Mouse (Mus musculus): ENCODE measurements around the gene Ofcc1.

Ofcc1 gene

DNA sequence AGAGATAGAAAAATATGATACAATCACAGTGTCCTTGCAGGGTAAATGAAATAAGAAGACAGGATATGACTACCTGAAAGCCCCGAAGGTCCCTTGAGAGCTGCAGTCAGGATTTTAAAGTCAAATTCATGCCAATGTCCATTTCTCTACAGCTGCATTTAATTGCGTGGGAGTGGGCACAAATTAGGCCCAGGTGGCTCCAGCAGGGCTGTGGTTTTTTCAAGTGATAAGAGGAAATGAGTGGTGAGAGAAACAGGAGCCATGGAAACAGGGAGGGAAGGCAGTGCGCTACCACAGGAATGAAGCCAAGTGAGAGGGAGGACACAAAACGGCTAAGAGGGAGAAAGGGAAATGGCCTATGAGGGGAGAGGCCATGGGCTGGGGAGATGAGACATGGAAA lies 363.3 kb downstream of the Ofcc1 start:
- no peak for DNase-seq (ENCODE audit: low spot score)

GRCm38 (mm10) chr13:39979294-39980061 lies 381.8 kb downstream of the Ofcc1 start:
- DNase-seq (ENCODE audit: low spot score) = no peak

- DNase-seq (ENCODE audit: low spot score) = no peak
Measured at GRCm38 (mm10) chr13:39968349-39969016, 392.8 kb downstream of the Ofcc1 start.

DNA sequence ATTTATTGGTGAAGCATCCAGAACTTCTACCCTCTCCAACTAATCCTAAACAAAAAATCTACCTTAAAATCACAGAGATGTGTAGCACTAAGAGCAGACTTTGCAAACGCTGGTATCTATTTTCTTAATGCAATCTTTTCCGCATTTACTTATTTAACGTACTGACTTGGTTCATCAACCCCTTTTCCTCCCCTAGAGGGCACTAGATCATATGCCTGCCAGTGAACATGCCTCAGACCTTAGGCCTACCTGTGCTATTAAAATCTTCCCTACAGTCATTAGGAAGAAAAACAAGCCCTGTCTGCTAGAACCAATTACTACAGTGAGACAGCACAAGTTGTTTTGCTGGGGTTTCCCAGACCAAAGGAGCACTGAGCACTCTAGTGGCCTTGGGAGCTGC lies 404.0 kb downstream of the Ofcc1 start:
- no peak for DNase-seq (ENCODE audit: low spot score)

- DNase-seq (ENCODE audit: low spot score) = no peak
Measured at GRCm38 (mm10) chr13:39956017-39956416, 405.2 kb downstream of the Ofcc1 start.

All from T-cell, adult 2 months (primary cell).